Mouse (Mus musculus): Measurements from ENCODE around the gene Grip1. TPM values are rescaled to one million over a fixed set of nuclear protein-coding genes. Genes with fewer than 3 reads are reported as not detected.

Gene Grip1
- polyA plus RNA-seq, 1 experiment from 2014 or later, result 0.55 TPM

DNA sequence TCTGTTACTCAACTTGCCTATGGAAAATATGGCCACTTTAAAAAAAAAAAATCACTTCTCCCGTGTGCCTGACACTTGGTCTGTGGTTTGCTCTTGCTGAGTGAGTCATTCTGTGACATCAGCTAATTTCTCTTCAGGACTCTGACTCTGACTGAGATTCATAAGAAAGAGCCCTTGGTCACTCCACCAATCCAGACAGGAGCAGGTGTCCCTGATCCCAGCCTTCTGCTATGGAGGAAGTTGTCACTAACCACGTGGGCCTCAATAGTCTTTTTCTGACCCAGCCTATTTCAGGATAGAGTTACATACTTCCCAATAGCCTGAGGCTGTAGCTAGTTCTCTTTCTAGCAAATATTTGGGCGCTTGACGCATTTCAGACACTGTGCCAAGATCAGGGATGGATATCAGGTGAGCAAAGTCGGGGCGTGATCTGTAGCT is 298.8 kb downstream of the Grip1 start:
- no peak for ATAC-seq (ENCODE audit: low read depth)
- no peaks in the 10 kb centered on the region for H3K36me3 ChIP-seq (ENCODE audit: control insufficient read depth, insufficient read depth)
- no peak overlapping the region for H3K4me3 ChIP-seq (ENCODE audit: low read depth, low read length)
- no peak overlapping the region for H3K27ac ChIP-seq (ENCODE audit: low read length)
- no peaks in the 10 kb centered on the region for H3K4me1 ChIP-seq (ENCODE audit: control insufficient read depth, low read depth, low read length)
- H3K9ac ChIP-seq (ENCODE audit: low read depth, low read length), result no peak overlapping the region
- no peaks in the 10 kb centered on the region for H3K27me3 ChIP-seq (ENCODE audit: control insufficient read depth, insufficient read depth, low read depth, low read length)
- no peak overlapping the region for H3K4me2 ChIP-seq (ENCODE audit: low read depth, low read length)
- H3K9me3 ChIP-seq (replicated peaks; ENCODE audit: control insufficient read depth, low read length), result no peaks in the 10 kb centered on the region
- 55% methylated on average over 6 of the region's 6 CpGs for WGBS (ENCODE audit: insufficient replicate concordance)

DNA sequence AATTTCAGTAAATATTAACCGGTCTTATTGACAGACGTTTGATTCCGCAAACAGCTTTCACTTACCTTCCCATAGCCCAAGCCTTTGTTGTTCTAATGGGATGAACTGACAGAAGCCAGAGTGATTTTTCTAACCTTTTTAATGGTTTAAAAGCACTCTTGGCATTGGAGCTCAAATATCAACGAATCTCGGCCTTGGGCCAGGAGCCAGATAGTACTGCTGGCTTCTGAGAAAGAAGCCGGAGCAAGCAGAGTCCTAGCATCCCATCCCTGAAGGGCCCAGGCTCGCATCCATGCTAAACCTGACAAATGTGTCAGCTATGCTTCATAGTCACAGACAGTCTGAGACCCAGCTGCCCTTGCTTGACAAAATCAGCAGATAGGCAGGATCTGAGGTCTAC is 302.6 kb downstream of the Grip1 start:
- Histone ChIP-seq H3K4me3 (ENCODE audit: low read depth, low read length) (no peak overlapping the region), H3K36me3 (ENCODE audit: control insufficient read depth, insufficient read depth) (no peaks in the 10 kb centered on the region), H3K9me3 (replicated peaks; ENCODE audit: control insufficient read depth, low read length) (no peaks in the 10 kb centered on the region), H3K4me1 (ENCODE audit: control insufficient read depth, low read depth, low read length) (no peaks in the 10 kb centered on the region), H3K9ac (ENCODE audit: low read depth, low read length) (no peak overlapping the region), H3K4me2 (ENCODE audit: low read depth, low read length) (no peak overlapping the region), H3K27me3 (ENCODE audit: control insufficient read depth, insufficient read depth, low read depth, low read length) (no peaks in the 10 kb centered on the region), H3K27ac (ENCODE audit: low read length) (no peak overlapping the region)
- ATAC-seq (ENCODE audit: low read depth), result no peak
- WGBS (ENCODE audit: insufficient replicate concordance), result 66% methylated on average over 7 of the region's 7 CpGs

DNA sequence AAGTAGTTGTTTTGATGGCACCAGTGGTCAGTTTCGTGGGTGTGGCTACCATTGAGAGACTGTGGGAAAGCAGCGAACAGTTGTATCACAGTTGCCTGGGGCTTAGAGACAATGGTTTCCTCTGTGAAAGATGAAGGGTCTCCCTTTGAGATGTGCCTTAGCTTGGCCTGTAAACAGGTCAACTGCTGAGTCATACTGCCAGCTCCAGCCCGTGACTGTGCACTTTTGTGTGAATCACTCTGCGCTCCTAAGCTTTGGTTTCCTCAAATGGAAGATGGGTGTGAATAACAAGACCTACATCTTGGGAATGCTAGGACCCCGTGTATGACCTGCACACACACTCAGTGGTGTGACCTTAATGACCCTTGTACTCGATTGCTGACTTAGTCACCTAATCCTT is 303.6 kb downstream of the Grip1 start:
- Histone ChIP-seq H3K9ac (ENCODE audit: low read depth, low read length) (no peak overlapping the region), H3K9me3 (replicated peaks; ENCODE audit: control insufficient read depth, low read length) (no peaks in the 10 kb centered on the region), H3K27me3 (ENCODE audit: control insufficient read depth, insufficient read depth, low read depth, low read length) (no peaks in the 10 kb centered on the region), H3K27ac (ENCODE audit: low read length) (no peak overlapping the region), H3K4me2 (ENCODE audit: low read depth, low read length) (no peak overlapping the region), H3K4me1 (ENCODE audit: control insufficient read depth, low read depth, low read length) (no peaks in the 10 kb centered on the region), H3K4me3 (ENCODE audit: low read depth, low read length) (no peak overlapping the region), H3K36me3 (ENCODE audit: control insufficient read depth, insufficient read depth) (no peaks in the 10 kb centered on the region)
- 60% methylated on average over 6 of the region's 6 CpGs for WGBS (ENCODE audit: insufficient replicate concordance)
- no peak for ATAC-seq (ENCODE audit: low read depth)

DNA sequence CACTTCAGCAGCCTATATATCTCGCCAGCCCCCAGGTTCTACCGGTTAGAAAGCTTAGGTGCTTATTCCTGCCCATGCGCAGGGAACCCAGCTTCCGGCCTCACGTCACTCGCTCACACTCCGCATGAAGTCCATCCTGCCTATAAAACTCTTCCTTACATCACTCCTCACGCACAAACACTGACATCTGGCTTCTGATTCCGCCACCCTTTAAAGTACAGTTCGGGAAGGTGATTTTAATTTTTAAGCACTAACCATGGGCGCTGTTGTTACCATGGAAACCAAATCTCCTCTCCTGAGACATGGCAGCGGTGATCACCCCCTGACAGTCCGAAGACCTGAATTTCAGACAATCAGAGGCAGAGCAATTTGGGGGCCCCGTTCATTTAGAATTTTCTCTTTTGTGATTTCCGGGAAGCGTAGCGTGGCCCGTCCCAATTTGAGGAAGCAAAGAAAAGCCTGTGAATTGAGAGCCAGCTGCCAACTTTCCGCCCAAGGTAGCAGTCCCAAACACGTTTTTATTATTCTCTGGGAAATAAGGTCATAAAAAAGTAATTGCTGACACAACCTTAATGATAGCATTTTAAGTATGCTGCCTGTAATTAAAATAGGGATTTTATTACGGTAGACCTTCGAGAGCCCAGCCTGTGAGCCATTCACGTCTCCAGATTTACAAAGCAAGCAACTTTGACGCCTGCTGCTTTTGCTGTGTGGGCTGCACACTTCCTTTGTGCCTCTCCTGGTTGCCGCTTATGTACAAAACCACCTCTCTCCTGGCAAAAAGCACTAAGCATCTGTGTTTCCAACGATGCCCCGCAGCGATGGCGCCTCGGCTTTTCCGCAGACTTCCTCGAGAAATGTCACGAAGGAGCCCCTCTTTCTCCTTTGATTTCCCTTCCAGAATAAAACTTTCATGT is 308.1 kb downstream of the Grip1 start:
- no peak overlapping the region for H3K27ac ChIP-seq (ENCODE audit: low read length)
- no peaks in the 10 kb centered on the region for H3K27me3 ChIP-seq (ENCODE audit: control insufficient read depth, insufficient read depth, low read depth, low read length)
- no peak for ATAC-seq (ENCODE audit: low read depth)
- H3K9me3 ChIP-seq (replicated peaks; ENCODE audit: control insufficient read depth, low read length), result no peaks in the 10 kb centered on the region
- 76% methylated on average over 33 of the region's 33 CpGs for WGBS (ENCODE audit: insufficient replicate concordance)
- no peaks in the 10 kb centered on the region for H3K36me3 ChIP-seq (ENCODE audit: control insufficient read depth, insufficient read depth)
- no peak overlapping the region for H3K9ac ChIP-seq (ENCODE audit: low read depth, low read length)
- H3K4me3 ChIP-seq (ENCODE audit: low read depth, low read length), result no peak overlapping the region
- no peaks in the 10 kb centered on the region for H3K4me1 ChIP-seq (ENCODE audit: control insufficient read depth, low read depth, low read length)
- H3K4me2 ChIP-seq (ENCODE audit: low read depth, low read length), result no peak overlapping the region

DNA sequence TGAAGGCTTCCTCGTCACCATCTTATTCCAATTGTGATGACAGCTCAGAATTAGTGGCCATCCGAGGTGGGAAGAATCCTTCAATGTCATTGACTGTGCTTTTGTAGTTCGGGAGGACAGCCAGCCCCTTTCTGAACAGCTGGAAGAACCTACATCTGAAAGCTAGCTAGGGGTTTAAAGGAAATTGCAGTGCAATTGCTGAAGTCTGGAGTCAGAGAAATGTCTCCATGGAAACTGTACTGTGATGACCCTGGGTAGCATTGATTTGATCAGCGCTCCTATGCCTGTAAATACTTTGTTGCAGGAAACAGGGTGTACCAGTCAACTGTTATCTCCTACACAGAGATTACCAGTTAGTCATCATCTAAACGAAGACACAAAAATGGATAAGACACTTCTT is 325.2 kb downstream of the Grip1 start:
- H3K9me3 ChIP-seq (replicated peaks; ENCODE audit: control insufficient read depth, low read length), result no peaks in the 10 kb centered on the region
- no peak overlapping the region for H3K4me2 ChIP-seq (ENCODE audit: low read depth, low read length)
- ATAC-seq (ENCODE audit: low read depth), result no peak
- no peak overlapping the region for H3K4me3 ChIP-seq (ENCODE audit: low read depth, low read length)
- H3K4me1 ChIP-seq (ENCODE audit: control insufficient read depth, low read depth, low read length), result no peaks in the 10 kb centered on the region
- H3K9ac ChIP-seq (ENCODE audit: low read depth, low read length), result no peak overlapping the region
- H3K27ac ChIP-seq (ENCODE audit: low read length), result no peak overlapping the region
- no peaks in the 10 kb centered on the region for H3K36me3 ChIP-seq (ENCODE audit: control insufficient read depth, insufficient read depth)
- H3K27me3 ChIP-seq (ENCODE audit: control insufficient read depth, insufficient read depth, low read depth, low read length), result no peaks in the 10 kb centered on the region
- WGBS (ENCODE audit: insufficient replicate concordance), result 44% methylated on average over 5 of the region's 5 CpGs

DNA sequence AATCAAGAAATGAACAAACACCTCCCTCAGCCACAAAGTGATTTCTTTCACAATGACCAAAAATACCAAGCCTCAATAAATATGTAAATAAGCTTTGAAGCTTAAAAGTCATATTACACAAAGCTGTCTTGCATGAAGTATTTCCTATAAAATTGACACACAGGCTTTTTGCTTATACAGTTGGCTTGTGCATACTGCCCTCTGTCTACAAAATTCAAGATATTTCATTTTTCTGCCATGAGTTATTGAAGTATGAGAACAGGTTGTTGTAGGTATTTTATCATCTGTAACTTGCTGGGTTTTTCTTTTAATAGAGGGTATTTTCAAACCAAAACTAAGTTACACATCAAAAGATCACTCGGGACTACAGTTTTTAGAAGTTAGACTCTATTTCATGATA is 326.0 kb downstream of the Grip1 start:
- Histone ChIP-seq H3K9ac (ENCODE audit: low read depth, low read length) (no peak overlapping the region), H3K4me2 (ENCODE audit: low read depth, low read length) (no peak overlapping the region), H3K27me3 (ENCODE audit: control insufficient read depth, insufficient read depth, low read depth, low read length) (no peaks in the 10 kb centered on the region), H3K4me3 (ENCODE audit: low read depth, low read length) (no peak overlapping the region), H3K4me1 (ENCODE audit: control insufficient read depth, low read depth, low read length) (no peaks in the 10 kb centered on the region), H3K27ac (ENCODE audit: low read length) (no peak overlapping the region), H3K9me3 (replicated peaks; ENCODE audit: control insufficient read depth, low read length) (no peaks in the 10 kb centered on the region), H3K36me3 (ENCODE audit: control insufficient read depth, insufficient read depth) (no peaks in the 10 kb centered on the region)
- ATAC-seq (ENCODE audit: low read depth), result no peak
- 54% methylated on average over 1 of the region's 1 CpGs for WGBS (ENCODE audit: insufficient replicate concordance)

DNA sequence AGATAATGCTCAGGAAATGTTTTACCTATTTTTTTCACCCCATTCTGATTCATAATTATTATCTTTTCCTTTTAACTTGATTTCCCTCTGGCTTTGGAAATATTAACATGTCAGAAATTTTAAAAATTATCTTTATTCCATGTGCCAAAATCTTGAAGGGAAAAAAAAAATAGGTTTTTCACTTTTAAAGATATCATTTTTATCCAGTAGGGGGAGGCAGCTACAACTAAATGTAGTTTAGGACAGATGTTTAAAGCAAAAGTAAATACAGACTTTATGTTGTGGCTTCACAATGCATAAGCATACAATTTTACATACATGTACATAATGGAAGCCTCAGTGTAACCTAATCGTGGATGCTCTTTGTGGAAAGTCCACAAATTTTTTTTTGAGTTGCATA is 336.9 kb downstream of the Grip1 start:
- no peak for ATAC-seq (ENCODE audit: low read depth)

DNA sequence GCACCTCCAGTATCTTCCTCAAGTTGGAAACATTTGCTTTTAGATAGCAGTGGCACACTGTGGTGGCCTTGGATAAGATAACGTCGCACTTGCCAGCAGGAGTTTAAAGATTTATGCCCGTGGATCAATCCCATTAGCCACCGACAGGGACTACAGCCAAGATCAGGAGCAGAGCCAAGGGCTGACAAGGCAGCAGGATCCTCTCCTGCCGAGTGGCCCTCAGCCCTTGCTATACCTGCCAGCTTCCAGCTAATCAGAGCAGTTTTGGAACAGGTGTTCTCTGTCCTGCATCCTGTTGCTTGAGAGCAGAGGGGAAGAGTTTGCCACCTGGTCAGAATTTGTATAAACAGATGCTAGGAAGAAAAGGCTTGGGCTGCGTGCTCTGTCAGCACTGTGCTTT is 348.8 kb downstream of the Grip1 start:
- H3K4me1 ChIP-seq (ENCODE audit: control insufficient read depth, low read depth, low read length), result no peaks in the 10 kb centered on the region
- H3K9ac ChIP-seq (ENCODE audit: low read depth, low read length), result no peak overlapping the region
- H3K27ac ChIP-seq (ENCODE audit: low read length), result no peak overlapping the region
- no peaks in the 10 kb centered on the region for H3K9me3 ChIP-seq (replicated peaks; ENCODE audit: control insufficient read depth, low read length)
- 47% methylated on average over 6 of the region's 6 CpGs for WGBS (ENCODE audit: insufficient replicate concordance)
- H3K4me3 ChIP-seq (ENCODE audit: low read depth, low read length), result no peak overlapping the region
- no peak overlapping the region for H3K4me2 ChIP-seq (ENCODE audit: low read depth, low read length)
- H3K36me3 ChIP-seq (ENCODE audit: control insufficient read depth, insufficient read depth), result no peaks in the 10 kb centered on the region
- no peaks in the 10 kb centered on the region for H3K27me3 ChIP-seq (ENCODE audit: control insufficient read depth, insufficient read depth, low read depth, low read length)
- no peak for ATAC-seq (ENCODE audit: low read depth)

More for the DNA sequence above, 336.9 kb downstream of the Grip1 start:
- Histone ChIP-seq H3K4me1 (ENCODE audit: control insufficient read depth, low read depth, low read length) (no peaks in the 10 kb centered on the region), H3K4me3 (ENCODE audit: low read depth, low read length) (no peak overlapping the region), H3K27ac (ENCODE audit: low read length) (no peak overlapping the region), H3K9me3 (replicated peaks; ENCODE audit: control insufficient read depth, low read length) (no peaks in the 10 kb centered on the region), H3K27me3 (ENCODE audit: control insufficient read depth, insufficient read depth, low read depth, low read length) (no peaks in the 10 kb centered on the region), H3K36me3 (ENCODE audit: control insufficient read depth, insufficient read depth) (no peaks in the 10 kb centered on the region), H3K9ac (ENCODE audit: low read depth, low read length) (no peak overlapping the region), H3K4me2 (ENCODE audit: low read depth, low read length) (no peak overlapping the region)
- WGBS (ENCODE audit: insufficient replicate concordance), result 35% methylated on average over 1 of the region's 1 CpGs

DNA sequence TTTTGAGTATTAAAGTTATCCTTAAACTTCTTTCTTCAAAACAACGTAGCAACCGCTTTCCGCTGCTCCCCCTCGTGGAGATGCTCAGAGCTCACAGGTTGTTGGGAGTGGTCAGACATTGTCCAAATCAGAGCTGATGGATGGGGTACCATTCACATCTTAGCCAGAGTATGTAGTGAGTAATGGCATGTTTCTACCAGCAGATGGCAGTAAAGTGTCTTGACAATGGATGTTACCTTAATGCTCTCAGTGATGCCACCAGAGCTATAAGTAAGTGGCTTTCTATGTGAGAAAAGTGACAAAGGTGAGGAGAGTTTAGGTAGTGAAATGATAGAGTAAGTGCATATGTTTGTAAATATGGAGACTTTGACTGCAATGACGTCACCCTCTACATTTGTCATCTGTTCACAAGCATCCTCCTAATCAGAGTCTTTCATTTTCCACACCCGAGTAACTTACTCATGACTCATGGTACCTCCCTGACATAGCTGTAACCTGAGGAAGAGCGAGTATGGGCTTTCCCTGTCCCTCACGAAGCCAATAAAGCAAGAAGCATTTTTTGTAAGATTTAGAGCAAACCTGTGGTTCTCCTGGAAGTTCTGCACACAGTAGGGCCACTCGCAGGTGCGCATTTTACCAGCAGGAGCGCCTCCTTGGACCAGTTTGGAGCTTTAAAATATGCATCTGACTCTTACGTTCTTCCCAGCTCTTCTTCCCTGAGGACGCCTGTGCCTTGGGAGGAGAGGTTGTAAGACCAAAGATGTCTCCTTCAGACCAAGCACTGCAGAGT is 350.2 kb downstream of the Grip1 start:
- 44% methylated on average over 13 of the region's 13 CpGs for WGBS (ENCODE audit: insufficient replicate concordance)
- H3K4me3 ChIP-seq (ENCODE audit: low read depth, low read length), result no peak overlapping the region
- ATAC-seq (ENCODE audit: low read depth), result no peak

More for the DNA sequence above, 350.2 kb downstream of the Grip1 start:
- H3K9me3 ChIP-seq (replicated peaks; ENCODE audit: control insufficient read depth, low read length), result no peaks in the 10 kb centered on the region
- H3K27ac ChIP-seq (ENCODE audit: low read length), result no peak overlapping the region
- no peaks in the 10 kb centered on the region for H3K27me3 ChIP-seq (ENCODE audit: control insufficient read depth, insufficient read depth, low read depth, low read length)
- H3K4me1 ChIP-seq (ENCODE audit: control insufficient read depth, low read depth, low read length), result no peaks in the 10 kb centered on the region
- no peak overlapping the region for H3K4me2 ChIP-seq (ENCODE audit: low read depth, low read length)
- no peaks in the 10 kb centered on the region for H3K36me3 ChIP-seq (ENCODE audit: control insufficient read depth, insufficient read depth)
- no peak overlapping the region for H3K9ac ChIP-seq (ENCODE audit: low read depth, low read length)

Data from liver, embryonic 16.5 days (tissue).